12 mouse cellular contexts compared by ENCODE assay signal in the genomic region with DNA sequence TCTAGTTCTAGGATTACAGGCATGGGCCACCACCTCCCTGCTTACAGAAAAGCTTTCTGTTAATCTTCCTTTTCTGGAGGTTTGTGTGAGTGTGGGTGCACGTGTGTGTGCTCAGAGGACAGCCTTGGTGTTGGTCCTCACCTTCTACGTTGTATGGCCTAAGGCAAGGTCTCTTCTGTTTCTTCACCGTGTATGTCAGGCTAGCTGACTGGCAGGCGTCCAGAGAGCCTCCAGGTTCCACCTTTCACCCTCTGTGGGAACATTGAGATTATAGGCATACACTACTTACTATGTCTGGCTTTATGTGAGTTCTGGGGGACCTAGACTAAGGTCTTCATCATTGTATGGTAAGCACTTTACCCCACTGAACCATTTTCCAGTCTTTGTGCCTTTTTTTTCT.
"Had no signal": no experiment of that assay in that cellular context is flagged by ENCODE, and none has a peak within 500 bp of the region (broad histone marks: within the 10 kb centered on the region; RNA-seq: fewer than 3 reads in every experiment).

No protein-coding gene starts in this region.

- H3K4me3 ChIP-seq: limb, embryonic 12.5 days; midbrain, embryonic 13.5 days had no signal

- DNase-seq: kidney, postnatal 36 days; layer of hippocampus, adult 9-11 months; liver; lung, adult 2 months; lung, postnatal 36 days; right cerebral cortex, postnatal 14 days had no signal

- H3K9ac ChIP-seq: limb, embryonic 12.5 days; liver, embryonic 14.5 days; midbrain, embryonic 13.5 days had no signal

- H3K4me2 ChIP-seq: limb, embryonic 12.5 days; midbrain, embryonic 13.5 days had no signal

- H3K27ac ChIP-seq: kidney, postnatal 0 days; limb, embryonic 12.5 days; liver, embryonic 14.5 days; midbrain, embryonic 13.5 days; stomach, postnatal 0 days had no signal

- H3K27me3 ChIP-seq: limb, embryonic 12.5 days; midbrain, embryonic 13.5 days had no signal

- ATAC-seq: lung, postnatal 0 days; midbrain, embryonic 13.5 days had no signal
